Mouse (Mus musculus) erythroblast, adult 5-6 weeks (primary cell): ENCODE results near the gene Acin1. TPM values are rescaled to one million over a fixed set of nuclear protein-coding genes. Genes with fewer than 3 reads are reported as not detected.

Experiments used
- total RNA-seq, 2 experiments: library from RNA; stranded (forward) in 1 of 2; stranded (reverse) in 1 of 2; fragments of 150-400 nt in 1 of 2; fragments of 200-764, 138-1000 nt in 1 of 2; gene quantifications; 2 replicates each; pipeline versions ENCODE4 v1.2.3 to v1.2.4; 2015 to 2017; ENCODE audit warnings: low replicate concordance in 2 of 2

Acin1 gene
- total RNA-seq, 2 experiments from 2014 or later: 173 to 369 TPM

Other genes with a start within 250 kb of the Acin1 start
- gene Lrp10, start 222.8 kb downstream of the Acin1 start, total RNA-seq (2015; ENCODE audit: low replicate concordance): 6.7 and 10.9 TPM in 2 replicates
- 12.2 and 13.9 TPM in 2 replicates for gene Lrp10, start 222.8 kb downstream of the Acin1 start, total RNA-seq (2017; ENCODE audit: low replicate concordance)
- not detected in 2 replicates for gene Rem2, start 210.8 kb downstream of the Acin1 start, total RNA-seq (2015; ENCODE audit: low replicate concordance)
- gene Rem2, start 210.8 kb downstream of the Acin1 start, total RNA-seq (2017; ENCODE audit: low replicate concordance): not detected in 2 replicates
- gene Prmt5, start 169.4 kb downstream of the Acin1 start, total RNA-seq (2015; ENCODE audit: low replicate concordance): 6.9 and 12.3 TPM in 2 replicates
- 5.2 and 9.5 TPM in 2 replicates for gene Prmt5, start 169.4 kb downstream of the Acin1 start, total RNA-seq (2017; ENCODE audit: low replicate concordance)
- 13.0 and 30.6 TPM in 2 replicates for gene Haus4, start 132.3 kb downstream of the Acin1 start, total RNA-seq (2015; ENCODE audit: low replicate concordance)
- 39.4 and 42.9 TPM in 2 replicates for gene Haus4, start 132.3 kb downstream of the Acin1 start, total RNA-seq (2017; ENCODE audit: low replicate concordance)
- not detected in 2 replicates for gene Ajuba, start 109.4 kb downstream of the Acin1 start, total RNA-seq (2015; ENCODE audit: low replicate concordance)
- 0.85 TPM in 1 of 2 replicates, not detected in the other for gene Ajuba, start 109.4 kb downstream of the Acin1 start, total RNA-seq (2017; ENCODE audit: low replicate concordance)
- gene 4931414P19Rik, start 80.9 kb downstream of the Acin1 start, total RNA-seq (2015; ENCODE audit: low replicate concordance): 1.3 and 4.4 TPM in 2 replicates
- 1.0 and 1.4 TPM in 2 replicates for gene 4931414P19Rik, start 80.9 kb downstream of the Acin1 start, total RNA-seq (2017; ENCODE audit: low replicate concordance)
- 47.7 and 51.0 TPM in 2 replicates for gene Psmb5, start 68.9 kb downstream of the Acin1 start, total RNA-seq (2015; ENCODE audit: low replicate concordance)
- gene Psmb5, start 68.9 kb downstream of the Acin1 start, total RNA-seq (2017; ENCODE audit: low replicate concordance): 12.9 and 18.1 TPM in 2 replicates
- gene Psmb11, start 65.5 kb downstream of the Acin1 start, total RNA-seq (2015; ENCODE audit: low replicate concordance): not detected in 2 replicates
- gene Psmb11, start 65.5 kb downstream of the Acin1 start, total RNA-seq (2017; ENCODE audit: low replicate concordance): 0.26 TPM in 1 of 2 replicates, not detected in the other
- gene Gm17606, start 46.0 kb downstream of the Acin1 start, total RNA-seq (2015; ENCODE audit: low replicate concordance): not detected in 2 replicates
- not detected in 2 replicates for gene Gm17606, start 46.0 kb downstream of the Acin1 start, total RNA-seq (2017; ENCODE audit: low replicate concordance)
- gene Cdh24, start 45.6 kb downstream of the Acin1 start, total RNA-seq (2015; ENCODE audit: low replicate concordance): 1.3 and 1.5 TPM in 2 replicates
- 2.4 and 5.0 TPM in 2 replicates for gene Cdh24, start 45.6 kb downstream of the Acin1 start, total RNA-seq (2017; ENCODE audit: low replicate concordance)
- 22.7 and 25.5 TPM in 2 replicates for gene 1700123O20Rik, start 715 bp downstream of the Acin1 start, total RNA-seq (2015; ENCODE audit: low replicate concordance)
- 18.1 and 25.8 TPM in 2 replicates for gene 1700123O20Rik, start 715 bp downstream of the Acin1 start, total RNA-seq (2017; ENCODE audit: low replicate concordance)
- not detected in 2 replicates for gene Gm29776, start 11.9 kb upstream of the Acin1 start, total RNA-seq (2015; ENCODE audit: low replicate concordance)
- not detected in 2 replicates for gene Gm29776, start 11.9 kb upstream of the Acin1 start, total RNA-seq (2017; ENCODE audit: low replicate concordance)
- gene Cebpe, start 25.2 kb upstream of the Acin1 start, total RNA-seq (2015; ENCODE audit: low replicate concordance): 22.4 and 29.4 TPM in 2 replicates
- gene Cebpe, start 25.2 kb upstream of the Acin1 start, total RNA-seq (2017; ENCODE audit: low replicate concordance): 27.7 and 53.0 TPM in 2 replicates
- 7.7 and 10.8 TPM in 2 replicates for gene Slc7a8, start 95.0 kb upstream of the Acin1 start, total RNA-seq (2015; ENCODE audit: low replicate concordance)
- 1.4 and 1.8 TPM in 2 replicates for gene Slc7a8, start 95.0 kb upstream of the Acin1 start, total RNA-seq (2017; ENCODE audit: low replicate concordance)
- gene Rnf212b, start 127.2 kb upstream of the Acin1 start, total RNA-seq (2015; ENCODE audit: low replicate concordance): not detected in 2 replicates
- 1.0 TPM in 1 of 2 replicates, not detected in the other for gene Rnf212b, start 127.2 kb upstream of the Acin1 start, total RNA-seq (2017; ENCODE audit: low replicate concordance)
- gene Homez, start 184.0 kb upstream of the Acin1 start, total RNA-seq (2015; ENCODE audit: low replicate concordance): 0.63 TPM in 1 of 2 replicates, not detected in the other
- gene Homez, start 184.0 kb upstream of the Acin1 start, total RNA-seq (2017; ENCODE audit: low replicate concordance): 2.5 and 5.6 TPM in 2 replicates
- 1.9 TPM in 1 of 2 replicates, not detected in the other for gene Ppp1r3e, start 190.6 kb upstream of the Acin1 start, total RNA-seq (2015; ENCODE audit: low replicate concordance)
- 0.70 and 3.7 TPM in 2 replicates for gene Ppp1r3e, start 190.6 kb upstream of the Acin1 start, total RNA-seq (2017; ENCODE audit: low replicate concordance)
- gene Bcl2l2, start 196.4 kb upstream of the Acin1 start, total RNA-seq (2015; ENCODE audit: low replicate concordance): 0.77 and 0.84 TPM in 2 replicates
- gene Bcl2l2, start 196.4 kb upstream of the Acin1 start, total RNA-seq (2017; ENCODE audit: low replicate concordance): 1.0 and 4.6 TPM in 2 replicates
- not detected in 2 replicates for gene Gm20521, start 196.5 kb upstream of the Acin1 start, total RNA-seq (2015; ENCODE audit: low replicate concordance)
- gene Gm20521, start 196.5 kb upstream of the Acin1 start, total RNA-seq (2017; ENCODE audit: low replicate concordance): not detected in 2 replicates
- gene Pabpn1, start 205.6 kb upstream of the Acin1 start, total RNA-seq (2015; ENCODE audit: low replicate concordance): 26.3 and 41.1 TPM in 2 replicates
- gene Pabpn1, start 205.6 kb upstream of the Acin1 start, total RNA-seq (2017; ENCODE audit: low replicate concordance): 54.6 and 55.9 TPM in 2 replicates
- 1.5 TPM in 1 of 2 replicates, not detected in the other for gene Slc22a17, start 226.2 kb upstream of the Acin1 start, total RNA-seq (2015; ENCODE audit: low replicate concordance)
- gene Slc22a17, start 226.2 kb upstream of the Acin1 start, total RNA-seq (2017; ENCODE audit: low replicate concordance): 0.60 TPM in 1 of 2 replicates, not detected in the other
- gene Efs, start 239.2 kb upstream of the Acin1 start, total RNA-seq (2015; ENCODE audit: low replicate concordance): not detected in 2 replicates
- gene Efs, start 239.2 kb upstream of the Acin1 start, total RNA-seq (2017; ENCODE audit: low replicate concordance): not detected in 2 replicates
- not detected in 2 replicates for gene Il25, start 245.8 kb upstream of the Acin1 start, total RNA-seq (2015; ENCODE audit: low replicate concordance)
- gene Il25, start 245.8 kb upstream of the Acin1 start, total RNA-seq (2017; ENCODE audit: low replicate concordance): not detected in 2 replicates
- gene Cmtm5, start 249.3 kb upstream of the Acin1 start, total RNA-seq (2015; ENCODE audit: low replicate concordance): not detected in 2 replicates
- gene Cmtm5, start 249.3 kb upstream of the Acin1 start, total RNA-seq (2017; ENCODE audit: low replicate concordance): not detected in 2 replicates